Mouse (Mus musculus) left cerebral cortex, adult 11 months (tissue): ENCODE data around the gene Ippk.

ENCODE experiments used
- DNase-seq: peaks from one replicate; pipeline ENCODE4 v3.0.0; 2022; ENCODE audit warnings: low spot score

Ippk gene

GRCm38 (mm10) chr13:49480551-49480950 is 59.5 kb downstream of the Ippk start:
- DNase-seq: no peak

DNA sequence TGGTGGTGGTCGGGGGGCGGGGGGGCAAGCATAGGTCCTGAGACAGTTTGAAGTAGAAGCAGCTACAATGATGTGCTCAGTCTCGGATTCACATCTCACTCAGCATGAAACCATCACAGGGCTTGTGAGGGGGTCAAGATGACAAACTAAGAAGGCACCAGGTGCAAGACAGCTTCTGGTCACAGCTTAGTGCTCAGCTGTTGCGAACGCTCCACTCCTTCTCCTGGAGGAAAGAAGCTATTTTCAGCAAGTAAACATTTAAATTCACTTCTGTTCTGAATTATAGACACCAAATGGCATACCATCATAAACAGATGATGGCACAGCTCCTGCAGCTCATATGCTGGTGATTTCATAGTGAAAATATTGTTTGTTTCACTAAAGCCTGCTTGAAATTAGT is 64.3 kb downstream of the Ippk start:
- no peak for DNase-seq

- no peak for DNase-seq
Measured at GRCm38 (mm10) chr13:49492376-49493368, 71.6 kb downstream of the Ippk start, which contains the start of gene Tes3-ps. Gene Tes3-ps, plus strand, starts transcription at chr13:49493318.

DNA sequence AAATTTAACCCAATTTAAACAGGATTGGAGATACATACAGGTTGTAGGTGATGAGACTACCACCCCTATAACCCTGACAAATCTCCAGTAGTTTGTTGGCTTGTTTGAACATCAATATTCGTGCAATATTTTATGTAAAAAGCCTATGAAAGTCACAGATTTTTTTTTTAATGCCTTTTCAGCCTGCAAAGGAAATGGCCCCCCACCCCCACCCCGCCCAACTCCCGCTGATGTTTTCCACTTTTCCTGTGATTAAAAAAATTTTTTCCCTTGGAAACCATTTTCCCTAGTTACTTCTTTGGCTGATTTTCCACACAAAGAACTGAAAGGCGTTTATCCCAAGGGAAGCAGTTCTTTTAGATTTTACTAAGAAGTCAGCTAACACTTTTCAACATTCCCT is 83.5 kb downstream of the Ippk start, which contains the start of gene Ecm2:
Ecm2 (plus strand) TSS at position 301 of the 400 bp plus-strand sequence.
- DNase-seq: no peak

DNA sequence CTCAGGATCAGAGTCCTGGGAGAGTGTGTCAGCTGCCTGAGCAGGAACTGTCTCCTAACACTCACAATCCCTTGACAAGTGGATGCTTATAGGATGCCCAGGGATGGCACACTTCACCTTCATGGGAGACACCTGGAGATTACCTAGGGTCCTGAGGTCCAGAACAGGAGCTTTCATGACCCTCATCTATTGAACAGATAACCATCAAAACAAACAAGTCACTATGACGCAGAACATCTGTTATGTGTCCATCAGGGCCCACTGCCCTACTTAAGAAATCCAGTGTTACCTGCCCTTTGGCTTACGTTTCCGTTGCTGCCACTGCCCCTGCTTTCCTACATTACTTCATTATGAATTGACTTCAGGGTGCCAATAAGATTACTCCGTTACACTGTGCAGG is 84.7 kb downstream of the Ippk start:
- no peak for DNase-seq

DNA sequence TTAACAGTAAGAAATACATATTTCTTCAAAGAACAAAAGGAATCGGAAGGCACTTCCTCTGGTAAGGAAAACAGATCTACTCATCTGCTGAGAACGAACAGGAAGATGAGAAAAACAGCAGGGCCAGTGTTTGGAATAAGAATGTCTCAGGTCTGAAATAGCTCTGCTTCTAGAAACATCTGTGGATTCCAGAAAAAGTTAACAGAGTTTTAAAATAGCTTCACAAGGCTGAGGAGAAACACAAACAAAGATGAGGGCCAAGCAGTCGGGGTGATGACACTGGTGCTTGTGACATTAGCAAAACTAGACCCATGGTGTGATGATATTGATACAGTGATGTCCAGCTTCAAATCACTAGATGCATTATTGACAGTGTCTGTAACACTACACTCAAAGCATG is 86.1 kb downstream of the Ippk start:
- no peak for DNase-seq
